Mouse (Mus musculus): ENCODE measurements at regions not wholly inside any gene's neighbourhood (a gene's known extent, or its start where the extent isn't known, plus 50 kb on each side); places are given as distances from the start of the nearest gene placed in this dataset.
A peak's percentile ranks its signal among the peaks of the same experiment; 100 is the strongest.

GRCm38 (mm10) chrX:12219474-12219873 is 59.3 kb upstream of the Bcor start:
- Histone ChIP-seq H3K9ac (no peak overlapping the region), H3K4me1 (0 out of 2 replicates have a peak, but pooled peaks cover 3% of the 10 kb centered on the region), H3K4me2 (no peak overlapping the region), H3K36me3 (no peaks in the 10 kb centered on the region), H3K9me3 (no peaks in the 10 kb centered on the region), H3K27me3 (peaks cover 2% of the 10 kb centered on the region), H3K4me3 (no peak overlapping the region), H3K27ac (no peak overlapping the region)
- no peak for ATAC-seq (ENCODE audit: insufficient number of reproducible peaks, insufficient read depth, low FRiP score, low TSS enrichment, low read depth)
- WGBS: 39% methylated on average over 8 of the region's 8 CpGs

- Histone ChIP-seq H3K4me1 (peaks cover 9% of the 10 kb centered on the region), H3K27ac (no peak overlapping the region), H3K27me3 (peaks cover 27% of the 10 kb centered on the region), H3K9me3 (no peaks in the 10 kb centered on the region), H3K4me2 (no peak overlapping the region), H3K36me3 (no peaks in the 10 kb centered on the region), H3K9ac (no peak overlapping the region), H3K4me3 (no peak overlapping the region)
- 67% methylated on average over 4 of the region's 4 CpGs for WGBS
- ATAC-seq (ENCODE audit: insufficient number of reproducible peaks, insufficient read depth, low FRiP score, low TSS enrichment, low read depth): no peak
Observed at GRCm38 (mm10) chrX:12224314-12224713, 64.2 kb upstream of the Bcor start.

GRCm38 (mm10) chrX:12225116-12225891 is 65.1 kb upstream of the Bcor start:
- WGBS: 19% methylated on average over 19 of the region's 19 CpGs
- peaks cover 6% of the 10 kb centered on the region for H3K4me1 ChIP-seq
- no peak overlapping the region for H3K9ac ChIP-seq
- no peak overlapping the region for H3K4me3 ChIP-seq
- no peaks in the 10 kb centered on the region for H3K36me3 ChIP-seq
- peaks cover 27% of the 10 kb centered on the region for H3K27me3 ChIP-seq
- H3K27ac ChIP-seq: no peak overlapping the region
- no peak for ATAC-seq (ENCODE audit: insufficient number of reproducible peaks, insufficient read depth, low FRiP score, low TSS enrichment, low read depth)
- peak overlapping the region; percentile 46 for H3K4me2 ChIP-seq
- H3K9me3 ChIP-seq: no peaks in the 10 kb centered on the region

- no peak overlapping the region for H3K27ac ChIP-seq
- peaks cover 27% of the 10 kb centered on the region for H3K27me3 ChIP-seq
- ATAC-seq (ENCODE audit: insufficient number of reproducible peaks, insufficient read depth, low FRiP score, low TSS enrichment, low read depth): no peak
- 19% methylated on average over 3 of the region's 3 CpGs for WGBS
- H3K36me3 ChIP-seq: no peaks in the 10 kb centered on the region
- peaks cover 6% of the 10 kb centered on the region for H3K4me1 ChIP-seq
- no peak overlapping the region for H3K9ac ChIP-seq
- H3K4me3 ChIP-seq: no peak overlapping the region
- H3K9me3 ChIP-seq: no peaks in the 10 kb centered on the region
- peak overlapping the region; percentile 46 for H3K4me2 ChIP-seq
Observed at GRCm38 (mm10) chrX:12225892-12226206, 65.7 kb upstream of the Bcor start.

GRCm38 (mm10) chrX:12240505-12241011 is 80.4 kb upstream of the Bcor start:
- no peak for ATAC-seq (ENCODE audit: insufficient number of reproducible peaks, insufficient read depth, low FRiP score, low TSS enrichment, low read depth)
- no peaks in the 10 kb centered on the region for H3K36me3 ChIP-seq
- no peaks in the 10 kb centered on the region for H3K27me3 ChIP-seq
- no peaks in the 10 kb centered on the region for H3K4me1 ChIP-seq
- H3K9ac ChIP-seq: no peak overlapping the region
- H3K9me3 ChIP-seq: no peaks in the 10 kb centered on the region
- 62% methylated on average over 4 of the region's 4 CpGs for WGBS
- H3K4me3 ChIP-seq: no peak overlapping the region
- H3K4me2 ChIP-seq: no peak overlapping the region
- H3K27ac ChIP-seq: no peak overlapping the region

GRCm38 (mm10) chrX:12241751-12242150 is 81.6 kb upstream of the Bcor start:
- H3K4me2 ChIP-seq: no peak overlapping the region
- no peak overlapping the region for H3K27ac ChIP-seq
- no peak overlapping the region for H3K4me3 ChIP-seq
- no peaks in the 10 kb centered on the region for H3K4me1 ChIP-seq
- WGBS: 59% methylated on average over 4 of the region's 4 CpGs
- ATAC-seq (ENCODE audit: insufficient number of reproducible peaks, insufficient read depth, low FRiP score, low TSS enrichment, low read depth): no peak
- H3K27me3 ChIP-seq: no peaks in the 10 kb centered on the region
- H3K36me3 ChIP-seq: no peaks in the 10 kb centered on the region
- no peaks in the 10 kb centered on the region for H3K9me3 ChIP-seq
- H3K9ac ChIP-seq: no peak overlapping the region

GRCm38 (mm10) chrX:12249071-12249470 is 88.9 kb upstream of the Bcor start:
- Histone ChIP-seq H3K36me3 (no peaks in the 10 kb centered on the region), H3K9ac (no peak overlapping the region), H3K27ac (no peak overlapping the region), H3K4me2 (no peak overlapping the region), H3K4me3 (no peak overlapping the region), H3K27me3 (peaks cover 16% of the 10 kb centered on the region; the same call in 1 of the 2 replicates), H3K9me3 (no peaks in the 10 kb centered on the region), H3K4me1 (0 out of 2 replicates have a peak, but pooled peaks cover 2% of the 10 kb centered on the region)
- ATAC-seq (ENCODE audit: insufficient number of reproducible peaks, insufficient read depth, low FRiP score, low TSS enrichment, low read depth): no peak
- 30% methylated on average over 4 of the region's 4 CpGs for WGBS

GRCm38 (mm10) chrX:12249911-12250310 is 89.8 kb upstream of the Bcor start:
- Histone ChIP-seq H3K4me1 (0 out of 2 replicates have a peak, but pooled peaks cover 2% of the 10 kb centered on the region), H3K9me3 (no peaks in the 10 kb centered on the region), H3K4me3 (no peak overlapping the region), H3K27me3 (peaks cover 16% of the 10 kb centered on the region; the same call in 1 of the 2 replicates), H3K9ac (no peak overlapping the region), H3K27ac (no peak overlapping the region), H3K4me2 (no peak overlapping the region), H3K36me3 (no peaks in the 10 kb centered on the region)
- WGBS: 82% methylated on average over 4 of the region's 4 CpGs
- ATAC-seq (ENCODE audit: insufficient number of reproducible peaks, insufficient read depth, low FRiP score, low TSS enrichment, low read depth): no peak

GRCm38 (mm10) chrX:12251853-12252679 is 91.9 kb upstream of the Bcor start:
- ATAC-seq (ENCODE audit: insufficient number of reproducible peaks, insufficient read depth, low FRiP score, low TSS enrichment, low read depth): no peak
- Histone ChIP-seq H3K4me1 (0 out of 2 replicates have a peak, but pooled peaks cover 2% of the 10 kb centered on the region), H3K4me3 (peak overlapping the region; percentile 38), H3K36me3 (no peaks in the 10 kb centered on the region), H3K27ac (no peak overlapping the region), H3K9ac (peak overlapping the region; percentile 52; the same call in 1 of the 2 replicates), H3K4me2 (peak overlapping the region; percentile 65), H3K9me3 (no peaks in the 10 kb centered on the region), H3K27me3 (peaks cover 16% of the 10 kb centered on the region; the same call in 1 of the 2 replicates)
- WGBS: 16% methylated on average over 32 of the region's 32 CpGs

GRCm38 (mm10) chrX:12252680-12253021 is 92.5 kb upstream of the Bcor start:
- Histone ChIP-seq H3K4me3 (peak overlapping the region; percentile 38), H3K27me3 (peaks cover 16% of the 10 kb centered on the region; the same call in 1 of the 2 replicates), H3K9me3 (no peaks in the 10 kb centered on the region), H3K36me3 (no peaks in the 10 kb centered on the region), H3K4me2 (peak overlapping the region; percentile 65), H3K4me1 (0 out of 2 replicates have a peak, but pooled peaks cover 2% of the 10 kb centered on the region), H3K27ac (no peak overlapping the region), H3K9ac (peak overlapping the region; percentile 52; the same call in 1 of the 2 replicates)
- 21% methylated on average over 16 of the region's 16 CpGs for WGBS
- ATAC-seq (ENCODE audit: insufficient number of reproducible peaks, insufficient read depth, low FRiP score, low TSS enrichment, low read depth): no peak

- Histone ChIP-seq H3K27ac (no peak overlapping the region), H3K9me3 (no peaks in the 10 kb centered on the region), H3K4me2 (no peak overlapping the region), H3K4me1 (0 out of 2 replicates have a peak, but pooled peaks cover 2% of the 10 kb centered on the region), H3K27me3 (peaks cover 22% of the 10 kb centered on the region), H3K36me3 (no peaks in the 10 kb centered on the region), H3K4me3 (no peak overlapping the region), H3K9ac (no peak overlapping the region)
- no peak for ATAC-seq (ENCODE audit: insufficient number of reproducible peaks, insufficient read depth, low FRiP score, low TSS enrichment, low read depth)
- WGBS: 70% methylated on average over 8 of the region's 8 CpGs
Observed at GRCm38 (mm10) chrX:12256758-12257157, 96.6 kb upstream of the Bcor start.

All from embryonic facial prominence, embryonic 13.5 days (tissue).